Mouse (Mus musculus) kidney, postnatal 4 days (tissue): ENCODE measurements around the gene Spred2.
"Not testable (repeated sequence)": the region's sequence is repeated elsewhere in the genome, so short reads cannot be mapped to it uniquely, and the experiment has no call there.

Source experiments
- DNase-seq, 2 experiments: peaks; one replicate each; pipeline ENCODE4 v3.0.0; 2021; ENCODE audit warnings: mixed read lengths in 2 of 2

Spred2 gene

DNA sequence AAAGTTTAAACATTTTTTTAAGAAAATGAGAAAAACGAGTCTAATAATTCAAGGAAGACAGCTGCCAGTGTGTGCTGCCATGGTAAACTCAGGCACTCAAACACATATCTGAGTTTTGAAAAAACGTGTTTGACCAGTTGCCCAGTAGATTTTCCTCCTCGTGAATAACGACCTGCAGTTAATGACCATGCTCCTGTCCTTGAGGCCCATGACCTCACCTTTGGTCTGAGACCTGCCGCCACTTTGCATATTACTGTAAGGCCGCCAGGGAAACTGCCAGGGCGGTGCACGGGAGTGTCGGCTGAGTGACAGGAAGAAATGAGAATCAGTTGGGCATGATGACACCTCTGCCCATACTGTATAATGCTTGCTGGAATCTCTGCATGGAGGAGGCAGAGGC is 103.5 kb downstream of the Spred2 start:
- no peak for DNase-seq

GRCm38 (mm10) chr11:20028396-20028795 is 104.2 kb downstream of the Spred2 start:
- DNase-seq: no peak

DNA sequence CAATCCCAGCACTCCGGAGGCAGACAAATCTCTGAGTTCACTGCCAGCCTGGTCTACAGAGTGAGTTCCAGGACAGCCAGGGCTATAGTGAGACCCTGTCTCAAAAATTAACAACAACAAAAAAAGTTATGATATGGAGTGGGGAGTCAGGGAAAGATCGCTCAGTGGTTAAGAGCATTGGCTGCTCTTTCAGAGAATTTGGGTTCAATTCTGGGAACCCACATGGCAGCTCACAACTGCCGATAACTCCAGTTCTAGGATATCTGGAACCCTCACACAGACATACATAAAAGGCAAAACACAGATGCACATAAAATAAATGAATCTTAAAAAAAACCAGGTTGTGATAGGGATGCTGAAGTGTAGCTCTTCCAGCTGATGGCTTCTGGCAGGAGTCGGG is 104.8 kb downstream of the Spred2 start:
- no peak for DNase-seq

- not testable (repeated sequence) for DNase-seq
Observed at GRCm38 (mm10) chr11:20030973-20031372, 106.8 kb downstream of the Spred2 start.

DNA sequence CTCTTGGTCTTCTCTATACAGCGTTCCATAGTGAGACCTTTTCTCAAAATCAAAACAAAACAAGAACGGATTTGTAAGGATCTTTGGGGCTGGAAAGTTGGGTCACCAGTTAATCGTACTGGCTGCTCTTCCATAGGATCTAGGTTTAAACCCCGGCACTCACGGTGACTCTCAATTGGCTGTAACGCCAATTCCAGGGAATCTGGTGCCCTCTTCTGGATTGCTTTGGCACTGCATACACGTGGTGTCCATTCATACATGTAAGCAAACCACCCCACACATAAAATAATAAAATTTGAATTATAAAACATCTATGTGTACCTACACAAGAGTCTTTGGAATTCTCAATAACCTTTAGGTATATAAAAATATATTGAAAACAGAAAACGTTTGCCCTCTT is 107.4 kb downstream of the Spred2 start:
- peak; percentile 57 to 59 for DNase-seq

DNA sequence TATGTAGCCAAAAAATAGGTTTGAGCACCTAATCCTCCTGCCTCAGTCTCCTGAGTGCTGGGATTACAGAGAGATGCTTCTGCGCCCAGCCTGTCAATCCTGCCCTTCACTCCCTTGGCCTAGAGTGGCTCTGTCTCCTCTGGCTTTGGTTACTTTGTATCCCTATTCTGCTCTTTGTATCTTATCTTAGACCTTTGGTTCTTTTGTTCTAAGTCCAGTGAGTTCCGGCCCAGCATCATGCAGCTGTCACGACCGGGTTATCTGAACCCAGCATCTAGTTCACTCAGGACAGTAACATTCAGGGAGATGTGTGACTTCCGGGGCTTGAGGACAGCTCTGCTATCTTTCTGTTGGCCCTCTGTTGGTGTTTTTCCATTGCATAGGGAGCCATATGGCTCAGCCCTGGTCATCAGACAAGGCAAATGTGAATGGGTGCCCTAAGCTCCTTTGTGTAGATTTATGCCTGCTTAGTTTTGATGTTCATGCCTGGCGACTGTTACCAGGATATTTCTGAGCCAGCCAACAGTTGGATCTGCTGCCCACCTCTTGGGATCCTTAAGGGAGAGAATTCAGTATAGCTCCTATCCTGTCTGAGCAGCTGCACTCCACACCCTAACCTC is 109.5 kb downstream of the Spred2 start:
- DNase-seq: no peak

DNA sequence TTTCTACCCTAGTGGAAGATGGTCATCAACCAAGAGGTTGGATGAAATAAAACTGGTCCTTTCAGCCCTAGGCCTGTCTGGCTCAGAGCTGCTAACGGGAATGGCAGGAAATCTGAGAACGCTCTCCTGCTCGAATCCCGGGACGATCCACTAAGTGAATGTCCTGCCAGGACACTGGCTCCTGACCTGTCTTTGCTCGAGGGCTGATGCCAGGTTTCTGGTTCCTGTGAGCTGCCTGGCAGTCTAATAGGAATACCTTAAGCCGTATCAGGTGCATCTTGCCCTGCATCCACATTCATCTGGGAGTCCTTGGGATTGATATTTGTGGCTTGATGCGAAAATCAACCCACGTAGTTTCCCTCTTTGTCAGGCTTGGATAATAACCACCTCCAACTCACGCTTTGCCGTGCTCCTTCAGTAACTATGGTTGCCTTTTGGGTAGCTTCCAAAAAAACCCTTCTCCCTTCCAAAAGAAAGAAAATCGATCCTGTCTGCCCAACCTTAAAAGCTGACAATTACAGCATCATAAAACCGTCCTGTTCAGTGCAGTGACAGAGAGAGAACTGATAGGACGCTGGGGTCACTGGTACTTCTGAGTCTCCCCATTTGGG is 110.3 kb downstream of the Spred2 start:
- no peak for DNase-seq

GRCm38 (mm10) chr11:20035343-20035928 is 111.3 kb downstream of the Spred2 start:
- DNase-seq: no peak

DNA sequence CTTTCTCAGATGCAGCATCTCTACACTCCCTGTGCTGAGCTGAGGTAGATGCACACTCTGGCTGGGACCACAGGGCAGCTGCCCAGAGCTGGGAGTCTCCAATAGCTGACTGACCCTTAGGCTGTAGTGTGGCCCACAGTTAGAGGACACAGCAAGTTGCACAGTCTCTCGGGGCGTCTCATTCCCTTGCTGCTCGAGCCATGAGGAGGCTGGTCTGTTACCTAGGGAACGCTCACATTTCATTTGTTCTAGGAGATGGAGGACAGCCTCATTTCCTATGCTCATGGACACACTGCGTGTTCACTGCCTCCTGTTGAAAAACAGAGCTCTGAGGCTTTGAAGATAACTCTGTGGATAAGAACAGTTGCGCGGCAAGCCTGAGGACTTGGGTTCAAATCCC is 111.8 kb downstream of the Spred2 start:
- no peak for DNase-seq

DNA sequence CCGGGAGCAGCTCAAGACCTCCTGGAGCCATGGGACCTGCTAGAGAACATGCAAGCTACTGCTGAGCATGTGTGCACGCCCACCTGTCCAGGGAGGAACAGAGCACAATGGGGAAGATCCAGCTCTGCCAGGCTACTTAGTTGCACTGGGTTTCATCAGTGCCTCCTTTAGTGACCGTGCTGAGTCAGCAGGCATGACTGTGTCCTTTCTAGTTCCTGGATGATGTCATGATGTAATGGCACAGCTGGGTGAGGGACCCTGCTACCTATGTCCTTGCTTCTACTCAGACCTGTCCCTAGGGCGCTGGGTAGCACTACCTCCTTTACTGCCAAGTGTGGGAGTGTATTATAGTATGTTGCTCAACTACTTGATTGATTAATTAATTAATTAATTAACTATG is 113.6 kb downstream of the Spred2 start:
- no peak for DNase-seq

DNA sequence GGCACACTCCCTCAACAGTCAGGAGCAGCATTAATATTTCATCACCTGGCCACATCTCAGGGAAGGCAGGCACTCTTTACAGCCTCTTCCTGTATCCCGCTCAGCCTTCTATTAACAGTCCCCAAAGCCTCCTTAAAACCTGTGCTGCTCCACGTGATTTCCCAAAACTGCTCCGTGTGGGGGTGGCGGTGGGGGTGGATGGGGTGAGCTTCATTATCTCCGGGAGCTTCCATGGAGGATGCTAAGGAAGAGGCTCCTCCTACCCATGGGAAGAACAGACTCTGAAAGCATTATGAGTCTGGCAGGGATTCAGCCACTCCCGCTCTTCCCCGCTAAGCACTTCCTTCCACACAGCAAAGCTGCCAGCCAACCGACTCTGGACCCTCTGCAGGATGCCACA is 114.5 kb downstream of the Spred2 start:
- peak; percentile 25 to 39 for DNase-seq

DNA sequence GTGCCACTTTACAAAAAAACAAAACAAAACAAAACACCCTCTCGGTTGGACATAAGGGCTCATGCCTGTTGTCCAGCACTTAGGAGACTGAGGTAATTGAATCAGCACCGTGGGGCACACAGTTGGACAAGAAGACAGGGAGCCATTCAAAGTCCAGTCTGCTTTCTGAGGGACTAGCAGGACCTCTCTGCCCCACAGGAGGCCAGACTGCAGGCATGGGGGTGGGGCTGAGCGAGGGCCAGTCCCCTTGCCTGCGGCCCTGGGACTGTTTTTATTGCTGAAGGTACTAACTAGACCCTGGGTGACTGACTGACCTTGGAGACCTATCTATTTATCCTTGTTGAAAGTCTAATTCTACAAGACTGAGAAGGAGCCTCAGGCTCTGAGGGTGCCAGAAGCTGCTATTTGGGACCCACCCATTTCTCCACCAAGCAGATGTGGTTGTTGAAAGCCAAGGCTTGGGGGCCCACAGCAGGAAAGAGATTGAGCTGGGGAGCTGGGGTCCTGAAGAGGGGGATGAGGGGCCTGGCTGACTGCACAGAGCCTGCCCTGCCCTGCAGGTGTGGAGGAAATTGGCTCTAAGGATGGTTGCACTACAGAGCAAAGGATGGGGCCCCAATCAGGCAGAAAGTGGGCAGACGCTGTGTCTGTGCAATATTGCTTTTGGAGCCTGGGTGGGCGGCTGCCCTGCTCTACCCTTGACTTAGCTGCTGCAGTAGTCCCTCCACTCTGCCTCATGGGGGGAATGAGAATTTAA is 117.2 kb downstream of the Spred2 start:
- DNase-seq: peak; percentile 43 to 60

GRCm38 (mm10) chr11:20042106-20042505 is 117.9 kb downstream of the Spred2 start:
- no peak for DNase-seq

GRCm38 (mm10) chr11:20043256-20043655 is 119.1 kb downstream of the Spred2 start:
- no peak for DNase-seq

GRCm38 (mm10) chr11:20045586-20045985 is 121.4 kb downstream of the Spred2 start:
- no peak for DNase-seq

GRCm38 (mm10) chr11:20052814-20053536 is 128.8 kb downstream of the Spred2 start:
- no peak for DNase-seq

- DNase-seq: no peak
Observed at GRCm38 (mm10) chr11:20053951-20054350, 129.8 kb downstream of the Spred2 start.

DNA sequence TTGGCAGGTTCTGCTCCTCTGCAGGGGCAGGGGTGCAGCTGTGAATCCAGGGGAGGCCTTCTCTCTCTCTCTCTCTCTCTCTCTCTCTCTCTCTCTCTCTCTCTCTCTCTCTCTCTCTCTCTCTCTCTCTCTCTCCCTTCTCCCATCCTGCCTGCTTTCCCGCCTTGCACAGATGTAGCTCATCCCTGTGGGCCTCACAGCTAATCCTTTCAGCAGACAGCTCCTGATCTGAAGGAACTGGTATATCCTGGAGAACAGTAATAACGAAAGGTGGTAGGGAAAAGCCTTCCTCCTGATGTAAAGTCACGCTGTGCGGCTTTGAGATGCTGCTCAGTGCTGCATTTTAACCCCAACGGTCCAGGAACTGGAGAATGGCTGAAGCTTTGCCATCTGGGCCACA is 130.4 kb downstream of the Spred2 start:
- no peak for DNase-seq

DNA sequence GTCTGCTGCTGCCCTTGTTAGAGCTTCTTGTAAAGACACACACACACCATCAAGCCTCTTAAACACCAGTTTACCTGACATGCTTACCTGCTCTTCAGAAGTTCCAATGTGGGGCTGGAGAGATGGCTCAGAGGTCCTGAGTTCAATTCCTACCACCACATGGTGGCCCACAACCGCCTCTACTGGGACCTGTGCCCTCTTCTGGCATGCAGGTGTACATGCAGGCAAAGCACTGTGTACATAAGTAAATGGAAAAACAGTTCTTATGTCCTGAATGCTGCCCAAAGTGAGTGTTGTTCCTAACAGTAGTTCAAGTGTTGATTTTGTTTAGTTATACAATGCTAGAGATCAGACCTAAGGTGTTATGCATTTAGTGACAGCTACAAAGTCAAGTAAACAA is 132.0 kb downstream of the Spred2 start:
- no peak for DNase-seq

GRCm38 (mm10) chr11:20057429-20057828 is 133.3 kb downstream of the Spred2 start:
- DNase-seq: no peak

GRCm38 (mm10) chr11:20059736-20060135 is 135.6 kb downstream of the Spred2 start:
- DNase-seq: no peak

DNA sequence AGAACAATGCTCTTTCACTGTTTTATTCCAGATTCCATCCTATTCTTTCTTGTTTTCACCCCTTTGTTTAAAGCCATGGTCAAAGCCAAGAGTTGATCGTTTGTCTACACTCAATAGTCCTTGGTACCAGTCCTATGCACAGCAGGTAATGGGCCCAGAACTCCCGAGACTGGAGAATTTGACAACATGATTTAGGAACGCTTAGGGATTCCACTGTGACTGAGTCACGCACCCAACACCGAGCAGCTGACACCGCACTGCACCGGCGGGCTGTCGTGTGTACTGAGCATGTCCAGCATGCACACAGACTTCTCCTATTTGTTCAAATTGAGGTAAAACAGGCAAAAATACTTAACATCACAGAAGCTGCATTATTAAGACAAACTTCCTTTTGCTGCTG is 138.6 kb downstream of the Spred2 start:
- DNase-seq: not testable (repeated sequence)

DNA sequence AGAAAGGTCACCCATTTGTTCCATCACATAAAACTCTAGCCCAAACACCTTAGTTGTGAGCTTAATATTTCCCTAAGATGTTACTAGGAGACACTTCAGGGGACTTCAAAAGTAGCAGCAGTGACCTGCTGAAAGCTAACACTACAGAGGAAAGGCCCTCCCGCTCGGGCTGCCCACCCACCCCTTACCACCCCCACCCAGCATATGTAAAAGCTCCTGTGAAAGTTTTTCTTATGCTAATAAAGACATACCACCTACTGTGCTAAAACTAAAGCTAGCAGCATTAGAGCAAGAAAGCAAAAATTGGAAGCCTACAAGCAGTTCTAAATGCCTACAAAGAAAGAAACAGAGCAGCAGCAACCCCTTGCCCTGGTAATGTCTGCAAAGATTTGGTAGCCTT is 139.9 kb downstream of the Spred2 start:
- DNase-seq: not testable (repeated sequence)
